Mouse (Mus musculus) neutrophil, adult 5-6 weeks (primary cell): ENCODE results near the gene Lbx2. TPM values are rescaled to one million over a fixed set of nuclear protein-coding genes. Genes with fewer than 3 reads are reported as not detected.

Experiments used
- ATAC-seq: fragments of 151-379, 151-347 bp; 2 replicates; pipeline ENCODE4 v1.8.0; 2017; ENCODE audit warnings: mild to moderate bottlenecking, moderate TSS enrichment; ENCODE audit not compliant: insufficient number of reproducible peaks, poor library complexity, low FRiP score, severe bottlenecking; ENCODE audit errors: extremely low read depth
- total RNA-seq: library from RNA; stranded (forward); fragments of 200-1000 nt; gene quantifications from 2 replicates; pipeline ENCODE4 v1.2.3, GENCODE M21; 2017

Lbx2 gene
- total RNA-seq, 1 experiment from 2014 or later: not detected

- ATAC-seq: no peak
Observed at GRCm38 (mm10) chr6:83103130-83103650, 17.0 kb downstream of the Lbx2 start.

DNA sequence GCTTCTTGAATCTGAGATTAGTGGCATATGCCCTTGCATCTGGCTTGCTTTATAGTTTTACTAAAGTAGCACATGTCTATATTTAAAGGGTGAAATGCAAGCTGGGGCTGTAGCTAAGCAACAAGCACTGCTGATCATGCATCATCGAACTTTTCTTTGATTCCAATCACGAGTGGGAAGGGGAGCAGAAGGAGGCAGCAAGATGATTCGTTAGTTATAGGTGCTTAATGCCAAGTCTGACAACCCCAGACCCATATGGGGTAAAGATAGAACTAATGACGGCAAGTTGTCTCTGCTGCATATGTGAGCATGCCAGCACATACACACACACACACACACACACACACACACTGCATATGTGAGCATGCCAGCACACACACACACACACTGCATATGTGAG, 18.0 kb downstream of the Lbx2 start:
- no peak for ATAC-seq

GRCm38 (mm10) chr6:83107566-83108400, 21.6 kb downstream of the Lbx2 start:
- ATAC-seq: peak; percentile 80

DNA sequence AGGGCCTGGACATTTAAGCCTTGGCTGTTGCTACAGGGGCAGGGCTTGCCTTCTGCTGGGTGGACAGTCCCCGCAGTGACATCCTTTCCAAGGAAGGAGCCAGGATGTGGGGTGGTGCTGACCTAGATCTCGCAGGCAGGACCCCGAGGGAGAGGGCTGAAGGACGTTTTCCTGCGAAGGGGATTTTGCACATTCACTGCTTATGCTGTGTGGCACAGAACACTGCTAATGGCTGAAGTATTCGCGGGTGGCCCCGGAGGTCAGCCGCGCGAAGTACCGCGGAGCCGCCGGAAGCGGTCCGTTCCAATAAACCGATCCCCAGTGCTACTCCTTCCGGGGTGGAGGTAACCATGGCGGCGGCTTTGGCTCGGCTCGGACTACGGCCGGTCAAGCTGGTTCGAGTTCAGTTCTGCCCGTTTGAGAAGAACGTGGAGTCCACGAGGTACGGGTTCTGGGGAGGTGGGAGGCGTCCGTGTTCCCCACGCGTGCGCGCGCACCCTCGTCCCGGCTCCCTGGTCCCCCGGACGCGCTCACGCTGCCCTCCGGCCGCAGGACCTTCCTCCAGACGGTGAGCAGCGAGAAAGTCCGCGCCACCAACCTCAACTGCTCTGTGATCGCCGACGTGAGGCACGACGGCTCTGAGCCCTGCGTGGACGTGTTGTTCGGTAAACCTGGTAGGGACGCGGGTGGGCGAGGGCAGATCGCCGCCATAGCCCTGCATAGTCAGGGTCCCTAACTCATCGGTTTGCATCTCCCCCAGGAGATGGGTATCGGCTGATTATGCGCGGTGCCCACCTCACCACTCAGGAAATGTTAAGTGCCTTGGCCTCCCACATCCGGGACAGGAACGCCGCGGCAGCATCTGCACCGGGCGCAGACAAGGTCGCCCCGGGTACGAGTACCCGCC, 22.8 kb downstream of the Lbx2 start, which contains the start of gene Mrpl53:
TSS of gene Mrpl53 (plus strand) at position 279 of the 907 bp plus-strand sequence.
- peak; percentile 74 for ATAC-seq

- ATAC-seq: no peak
Observed at GRCm38 (mm10) chr6:83111510-83112136, 25.5 kb downstream of the Lbx2 start.

DNA sequence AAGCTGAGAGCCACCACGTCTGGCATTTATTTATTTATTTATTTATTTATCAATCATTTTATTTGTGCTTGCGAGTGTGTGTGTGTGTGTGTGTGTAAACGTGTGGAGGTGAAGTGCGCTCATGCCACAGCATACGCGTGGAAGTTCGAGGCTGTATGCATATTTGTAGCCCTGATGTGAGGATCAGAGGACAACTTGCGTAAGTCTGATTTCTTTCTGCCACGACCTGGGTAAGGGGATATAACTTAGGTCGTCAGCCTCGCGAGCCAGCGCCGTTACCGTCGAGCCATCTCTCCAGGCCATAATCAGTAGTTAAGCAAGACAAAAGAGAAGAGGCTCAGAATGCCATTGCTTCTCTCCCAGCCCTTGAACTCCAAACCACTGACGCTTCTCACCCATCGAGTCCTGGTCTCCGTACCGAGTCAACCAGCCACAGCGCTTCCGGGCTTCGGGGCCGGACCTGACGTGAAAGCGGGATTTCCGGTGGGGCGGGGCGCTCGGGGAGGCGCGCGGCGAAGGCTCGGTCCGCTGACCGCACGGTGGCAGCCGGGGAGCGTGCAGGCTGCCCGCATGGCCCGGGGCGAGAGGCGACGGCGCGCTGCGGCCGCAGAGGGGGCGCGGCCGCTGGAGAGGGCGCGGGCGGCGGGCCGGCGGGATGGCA, 29.0 kb downstream of the Lbx2 start, which contains the start of gene Mogs:
TSS of gene Mogs (plus strand) at position 486 of the 661 bp plus-strand sequence.
- ATAC-seq: peak; percentile 88

DNA sequence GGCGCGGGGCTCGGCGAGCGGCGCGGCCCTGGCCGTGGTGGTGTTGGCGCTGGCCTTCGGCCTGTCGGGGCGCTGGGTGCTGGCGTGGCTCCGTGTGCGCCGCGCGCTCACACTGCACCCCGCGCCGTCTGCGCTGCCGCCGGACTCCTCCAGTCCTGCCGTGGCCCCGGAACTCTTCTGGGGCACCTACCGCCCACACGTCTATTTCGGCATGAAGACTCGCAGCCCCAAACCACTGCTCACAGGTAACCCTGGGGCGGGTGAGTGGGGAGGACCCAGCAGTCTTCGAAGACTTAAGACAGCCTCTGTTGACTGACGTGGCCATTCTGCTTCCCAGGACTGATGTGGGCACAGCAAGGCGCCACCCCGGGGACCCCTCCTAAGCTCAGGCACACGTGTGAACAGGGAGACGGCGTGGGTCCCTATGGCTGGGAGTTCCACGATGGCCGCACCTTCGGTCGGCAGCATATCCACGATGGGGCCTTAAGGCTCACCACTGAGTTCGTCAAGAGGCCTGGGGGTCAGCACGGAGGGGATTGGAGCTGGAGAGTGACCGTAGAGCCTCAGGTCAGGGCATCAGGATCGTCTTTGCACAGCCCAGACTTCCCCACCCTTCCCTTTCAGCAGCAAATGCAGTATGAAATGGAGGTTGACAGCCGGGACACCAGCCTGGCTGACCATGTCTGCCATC, 29.7 kb downstream of the Lbx2 start:
- ATAC-seq: no peak

DNA sequence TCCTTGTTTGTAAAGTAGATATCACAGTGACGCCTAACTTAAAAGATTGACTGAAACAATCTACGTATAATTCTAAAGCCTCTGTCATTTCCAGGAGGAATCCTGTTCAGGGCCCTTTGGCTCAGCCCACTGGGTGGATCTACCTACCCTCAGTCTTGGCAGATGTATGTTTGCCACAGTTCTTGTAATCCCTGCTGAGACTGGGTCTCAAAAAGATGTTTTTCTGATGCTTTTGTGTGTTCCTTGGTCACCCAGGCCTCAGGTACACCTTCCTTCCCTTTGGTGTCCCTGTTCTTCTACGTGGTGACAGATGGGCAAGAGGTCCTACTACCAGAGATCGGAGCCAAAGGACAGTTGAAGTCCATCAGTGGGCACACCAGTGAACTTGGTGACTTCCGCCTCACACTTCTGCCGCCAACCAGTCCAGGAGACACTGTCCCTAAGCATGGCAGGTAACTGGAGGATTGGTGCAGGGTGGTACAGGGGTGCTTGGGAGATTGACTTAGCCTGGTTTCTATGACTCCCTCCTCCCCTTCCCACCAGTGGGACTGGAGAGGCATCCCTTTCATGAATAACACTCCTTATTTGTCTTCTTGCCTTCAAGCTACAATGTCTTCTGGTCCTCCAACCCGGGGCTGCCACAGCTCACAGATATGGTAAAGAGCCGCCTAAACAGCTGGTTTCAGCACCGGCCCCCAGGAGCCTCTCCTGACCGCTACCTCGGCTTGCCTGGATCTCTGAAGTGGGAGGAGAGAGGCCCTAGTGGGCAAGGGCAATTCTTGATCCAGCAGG, 30.4 kb downstream of the Lbx2 start:
- ATAC-seq: no peak

DNA sequence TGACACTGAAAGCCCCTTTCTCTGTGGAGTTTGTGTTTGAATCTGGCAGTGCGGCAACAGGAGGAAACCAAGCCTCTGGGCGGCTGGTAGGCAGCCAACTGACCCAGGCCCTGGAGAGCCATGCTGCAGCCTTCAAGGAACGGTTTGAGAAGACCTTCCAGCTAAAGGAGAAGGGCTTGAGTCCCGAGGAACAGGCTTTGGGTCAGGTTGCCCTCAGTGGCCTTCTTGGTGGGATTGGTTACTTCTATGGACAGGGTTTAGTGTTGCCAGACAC, 30.9 kb downstream of the Lbx2 start:
- no peak for ATAC-seq

DNA sequence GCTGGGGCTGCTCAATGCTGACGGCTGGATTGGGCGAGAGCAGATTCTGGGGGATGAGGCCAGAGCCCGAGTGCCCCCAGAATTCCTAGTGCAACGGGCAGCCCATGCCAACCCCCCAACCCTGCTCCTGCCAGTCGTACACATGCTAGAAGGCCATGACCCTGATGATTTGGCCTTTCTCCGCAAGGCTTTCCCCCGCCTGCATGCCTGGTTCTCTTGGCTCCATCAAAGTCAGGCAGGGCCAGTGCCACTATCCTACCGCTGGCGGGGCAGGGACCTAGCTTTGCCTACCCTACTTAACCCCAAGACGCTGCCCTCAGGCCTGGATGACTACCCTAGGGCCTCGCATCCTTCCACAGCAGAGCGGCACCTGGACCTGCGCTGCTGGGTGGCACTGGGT, 31.4 kb downstream of the Lbx2 start:
- no peak for ATAC-seq

DNA sequence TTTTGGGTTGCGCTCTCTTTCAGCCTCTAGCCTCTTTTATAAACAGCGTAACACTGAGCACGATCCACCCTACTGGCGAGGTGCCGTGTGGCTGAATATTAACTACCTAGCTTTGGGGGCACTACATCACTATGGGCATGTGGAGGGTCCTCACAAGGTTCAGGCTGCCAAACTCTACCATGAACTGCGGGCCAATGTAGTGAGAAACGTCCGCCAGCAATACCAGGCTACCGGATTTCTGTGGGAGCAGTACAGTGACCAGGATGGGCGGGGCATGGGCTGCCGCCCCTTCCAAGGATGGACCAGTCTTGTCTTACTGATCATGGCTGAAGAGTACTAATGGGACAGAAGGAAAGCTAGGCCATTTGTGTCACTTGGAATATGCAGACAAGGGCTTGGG, 32.2 kb downstream of the Lbx2 start:
- ATAC-seq: no peak

DNA sequence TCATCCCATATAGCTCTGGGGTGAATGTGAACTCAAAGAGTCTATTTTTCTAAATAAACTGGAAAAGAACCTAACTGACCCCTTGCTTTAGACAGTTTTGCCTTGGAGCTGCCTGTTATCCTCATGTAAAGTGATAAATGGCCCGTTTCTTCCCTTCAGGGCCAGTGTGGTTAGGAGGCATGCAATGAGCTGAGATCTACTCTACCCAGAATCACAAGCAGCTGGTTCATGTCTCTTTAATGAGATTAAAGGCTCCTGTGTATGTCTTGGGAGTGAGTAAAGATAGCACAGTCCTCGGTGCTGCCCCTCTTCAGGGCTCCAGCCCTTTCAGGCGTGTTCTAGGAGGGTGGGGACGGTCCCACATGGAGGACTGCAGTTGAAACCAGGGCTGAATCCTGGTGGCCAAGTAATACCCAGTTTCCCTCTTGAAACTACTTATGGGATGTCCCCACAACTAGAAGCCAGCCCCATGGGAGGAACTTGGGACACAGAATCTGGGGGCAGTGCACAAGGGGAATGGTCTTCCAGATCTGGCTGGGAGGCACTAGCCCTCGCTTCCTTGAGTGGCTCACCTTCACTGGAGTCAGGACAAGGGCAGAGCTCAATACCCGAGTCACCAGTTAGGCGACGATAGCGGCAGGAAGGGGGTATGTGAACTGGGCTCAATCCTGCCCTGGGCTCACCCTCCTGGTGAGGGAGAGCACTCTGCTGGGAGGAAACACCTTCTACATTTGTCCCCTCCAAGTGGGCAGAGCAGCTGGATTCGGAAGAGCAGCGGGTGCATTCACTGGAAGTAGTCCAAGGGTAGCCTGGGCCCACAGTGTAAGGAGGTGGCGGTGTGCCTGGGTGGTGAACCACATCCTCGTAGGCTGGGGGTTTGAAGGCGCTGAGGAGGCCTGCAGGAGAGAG, 32.9 kb downstream of the Lbx2 start:
- no peak for ATAC-seq

GRCm38 (mm10) chr6:83119734-83120051, 33.5 kb downstream of the Lbx2 start:
- no peak for ATAC-seq

- ATAC-seq: peak; percentile 93
Observed at GRCm38 (mm10) chr6:83120930-83121862, 35.0 kb downstream of the Lbx2 start, which contains the start of gene Wbp1. Gene Wbp1 (minus strand): TSS chr6:83121559.

DNA sequence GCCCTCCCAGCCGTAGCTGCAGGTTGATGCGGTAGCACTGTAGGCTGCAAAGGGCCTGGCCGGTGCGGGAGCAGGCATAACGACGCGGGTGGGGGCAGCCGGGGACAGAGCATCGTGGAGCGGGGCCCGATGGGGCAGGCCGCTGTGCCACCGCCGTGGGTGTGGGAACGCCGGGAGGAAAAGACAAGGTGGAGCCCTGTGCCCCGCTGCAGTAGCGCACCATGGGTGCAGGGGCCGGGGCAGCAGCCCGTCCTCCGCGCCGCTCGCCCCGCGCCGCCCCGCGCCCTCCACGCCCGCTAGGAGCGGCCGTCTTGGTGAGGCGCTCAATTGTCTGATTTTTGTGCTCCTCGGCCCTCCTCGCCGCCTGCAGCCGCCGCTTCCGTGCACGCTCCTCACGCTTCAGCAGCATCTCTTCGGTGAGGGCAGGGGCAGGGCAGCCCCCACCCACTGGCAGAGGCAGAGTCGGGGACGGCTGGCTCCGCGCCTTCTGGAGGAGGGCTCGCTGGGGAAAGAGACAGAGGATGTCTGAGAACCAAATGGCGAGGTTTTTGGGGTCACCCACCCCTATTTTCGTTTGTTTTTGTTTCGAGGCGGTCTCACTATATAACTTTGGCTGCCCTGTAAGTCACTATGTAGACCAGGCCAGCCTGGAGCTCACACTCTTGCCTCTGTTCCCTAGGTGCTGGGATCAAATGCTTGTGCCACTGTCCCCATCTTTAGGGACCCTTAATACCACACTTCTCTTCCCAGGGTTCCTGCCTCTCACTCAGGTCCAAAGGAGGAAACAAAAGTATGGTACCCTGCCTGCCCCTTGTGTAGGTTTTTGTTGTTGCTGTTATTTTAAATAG, 35.9 kb downstream of the Lbx2 start:
- no peak for ATAC-seq
